Mouse (Mus musculus): ENCODE results near the gene Acad12. TPM values are rescaled to one million over a fixed set of nuclear protein-coding genes. Genes with fewer than 3 reads are reported as not detected.
"Not testable (repeated sequence)": the region's sequence is repeated elsewhere in the genome, so short reads cannot be mapped to it uniquely, and the experiment has no call there.

Gene Acad12
- polyA plus RNA-seq, 2 experiments from 2014 or later = 1.2 TPM

DNA sequence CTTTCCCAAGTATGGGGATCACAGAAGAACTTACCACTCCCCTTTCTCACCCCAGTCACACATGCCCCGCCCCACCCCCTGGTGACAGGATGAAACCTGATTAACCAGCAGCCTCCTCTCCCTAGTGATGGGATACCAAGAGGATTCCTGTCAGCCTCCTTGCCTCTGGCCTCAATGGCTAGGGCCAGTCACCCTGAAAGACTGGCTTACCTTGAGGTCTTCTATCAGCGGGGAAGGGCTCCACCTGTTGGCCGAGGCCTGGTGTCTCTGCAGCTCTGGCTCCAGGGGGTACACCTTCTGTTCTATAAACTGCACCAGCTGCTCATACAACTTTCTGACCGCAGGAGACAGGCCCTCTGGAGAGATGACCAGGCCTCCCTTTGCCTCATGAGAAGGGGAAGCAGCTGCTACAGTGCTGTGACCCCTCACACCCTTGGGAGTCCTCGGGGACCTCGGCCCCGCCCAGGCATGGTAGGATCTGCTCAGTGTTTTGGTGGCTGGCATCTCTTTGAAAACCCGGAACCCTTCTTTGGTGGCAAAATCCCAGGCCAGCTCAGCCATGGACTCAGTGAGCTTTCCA, 9.1 kb downstream of the Acad12 start:
- not testable (repeated sequence) for ATAC-seq

DNA sequence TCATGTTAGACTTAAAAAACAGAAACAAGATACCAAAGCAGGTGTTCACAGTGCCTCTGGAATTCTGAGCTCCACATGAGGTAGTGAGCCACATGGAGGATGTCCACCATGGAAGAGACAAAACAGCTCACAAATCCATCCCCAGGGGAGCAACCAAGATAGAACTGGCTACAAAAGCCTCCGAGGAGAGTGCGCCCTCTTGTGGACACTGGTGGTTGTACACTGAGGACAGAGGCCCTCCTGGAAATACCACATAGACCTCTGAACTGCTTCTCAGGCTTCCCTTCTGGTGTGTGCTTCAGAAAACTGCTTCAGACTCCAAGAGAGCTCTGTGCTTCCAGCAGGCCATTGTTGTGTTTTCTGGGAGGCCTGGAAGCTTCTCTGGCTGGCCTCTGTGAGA, 12.6 kb downstream of the Acad12 start:
- no peak for ATAC-seq

DNA sequence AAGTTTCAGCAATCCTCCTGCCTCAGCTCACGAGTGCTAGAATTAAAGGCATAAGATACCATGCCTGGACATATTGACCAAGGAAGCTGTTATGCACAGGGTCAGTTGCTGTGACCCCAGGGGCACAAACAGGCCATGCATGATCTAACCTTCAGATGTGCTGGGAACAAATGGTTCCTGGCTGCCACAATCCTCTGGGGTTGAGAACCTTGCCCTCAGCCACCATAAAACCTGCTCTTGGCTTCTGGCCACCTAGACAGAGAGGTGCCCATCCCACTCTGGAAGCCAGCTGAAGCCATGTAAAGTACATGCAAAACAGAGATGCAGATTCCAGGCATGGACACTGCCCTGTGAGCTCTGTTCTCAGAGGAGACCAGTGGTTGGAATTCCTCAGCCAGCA, 14.9 kb downstream of the Acad12 start:
- not testable (repeated sequence) for ATAC-seq

DNA sequence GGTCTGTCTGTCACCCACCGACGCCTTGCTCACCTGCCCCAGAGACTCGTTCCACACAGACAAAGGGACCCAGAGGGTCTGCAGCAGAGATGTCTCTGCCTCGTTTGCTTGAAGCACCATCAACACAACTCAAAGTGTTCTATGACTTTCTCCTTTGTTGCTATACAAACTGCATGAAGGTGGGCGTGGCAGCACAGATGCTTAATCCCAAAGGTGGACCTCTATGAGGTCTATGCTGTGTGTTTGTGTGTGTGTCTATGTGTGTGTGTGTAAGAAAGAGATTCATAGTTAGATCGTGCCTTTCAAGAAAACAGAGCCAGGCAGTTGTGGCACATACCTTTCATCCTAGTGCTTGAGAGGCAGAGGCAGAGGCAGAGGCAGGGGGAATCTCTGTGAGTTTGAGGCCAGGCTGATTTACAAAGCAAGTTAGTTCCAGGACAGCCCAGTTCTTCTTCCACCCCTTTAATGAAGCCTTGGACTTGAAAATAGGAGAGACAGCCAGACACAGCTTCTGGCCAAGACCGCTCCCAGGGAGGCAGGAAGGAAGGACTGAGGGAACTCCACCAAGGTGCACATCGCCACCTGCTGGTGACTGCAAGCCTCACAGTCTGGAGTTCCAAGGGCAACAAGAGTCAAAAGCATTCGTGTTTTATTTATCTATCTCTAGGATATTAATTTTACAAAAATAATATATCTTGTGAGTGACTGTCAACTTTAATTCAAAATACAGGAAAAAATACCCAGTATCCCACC, 17.0 kb downstream of the Acad12 start:
- peak; percentile 68 for ATAC-seq

DNA sequence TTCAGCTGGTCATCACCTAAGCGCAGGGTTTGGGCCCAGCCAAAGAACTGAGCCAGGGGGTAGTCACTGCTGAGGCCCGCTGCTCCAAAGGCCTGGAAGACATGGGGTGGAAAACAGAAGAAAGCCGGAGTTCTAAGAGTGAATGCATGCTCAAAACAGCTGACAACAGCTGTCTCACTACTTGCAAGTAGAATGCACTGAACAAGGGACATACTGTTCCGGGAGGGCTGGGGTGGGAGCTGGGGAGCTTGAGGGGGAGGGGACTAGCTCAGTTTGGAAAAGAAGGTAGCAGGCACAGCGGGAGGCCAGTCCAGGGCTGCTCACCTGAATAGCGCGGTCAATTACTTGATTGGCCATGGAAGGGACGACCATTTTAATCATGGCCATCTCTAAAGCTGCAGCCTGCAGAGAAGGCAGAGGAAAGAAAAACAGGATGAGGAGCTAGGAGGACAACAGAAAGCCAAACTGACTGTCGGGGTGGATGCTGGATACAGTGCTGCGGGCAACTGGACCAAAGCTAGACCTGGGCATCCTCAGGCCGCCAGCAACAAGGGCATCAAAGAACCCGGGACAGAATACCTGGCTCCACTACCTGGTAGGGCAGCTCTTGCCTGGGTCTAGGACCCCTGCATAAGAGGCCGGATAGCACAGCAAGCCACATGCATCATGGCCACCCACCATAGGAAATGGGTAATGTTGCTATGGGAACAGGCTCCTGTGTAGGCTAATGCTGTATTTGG, 19.7 kb downstream of the Acad12 start:
- ATAC-seq = no peak

DNA sequence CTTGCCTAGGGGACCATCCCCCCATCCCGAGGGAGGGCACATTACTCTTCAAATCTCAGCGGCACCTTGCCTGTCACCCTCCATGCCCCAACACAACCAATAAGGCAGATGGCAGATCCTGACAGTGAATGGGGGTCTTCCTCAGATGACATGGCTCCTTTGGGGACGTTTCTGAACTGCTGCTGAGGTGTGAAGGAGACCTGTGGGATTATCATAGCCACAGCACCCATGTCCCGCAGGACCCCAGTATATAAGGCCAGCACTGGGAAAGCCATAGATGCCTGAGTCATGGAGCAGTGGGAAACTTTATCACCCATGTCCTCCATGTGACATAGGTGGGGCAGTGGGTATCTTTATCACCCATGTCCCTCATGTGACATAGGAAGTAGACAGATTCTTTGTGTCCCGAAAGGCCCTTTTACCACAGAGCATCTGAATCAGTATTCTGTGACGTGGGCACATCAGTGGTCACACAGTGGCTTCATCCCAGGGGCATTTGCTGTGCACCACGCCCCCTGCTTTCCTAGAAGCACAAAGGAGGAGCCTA, 20.7 kb downstream of the Acad12 start:
- ATAC-seq = no peak

DNA sequence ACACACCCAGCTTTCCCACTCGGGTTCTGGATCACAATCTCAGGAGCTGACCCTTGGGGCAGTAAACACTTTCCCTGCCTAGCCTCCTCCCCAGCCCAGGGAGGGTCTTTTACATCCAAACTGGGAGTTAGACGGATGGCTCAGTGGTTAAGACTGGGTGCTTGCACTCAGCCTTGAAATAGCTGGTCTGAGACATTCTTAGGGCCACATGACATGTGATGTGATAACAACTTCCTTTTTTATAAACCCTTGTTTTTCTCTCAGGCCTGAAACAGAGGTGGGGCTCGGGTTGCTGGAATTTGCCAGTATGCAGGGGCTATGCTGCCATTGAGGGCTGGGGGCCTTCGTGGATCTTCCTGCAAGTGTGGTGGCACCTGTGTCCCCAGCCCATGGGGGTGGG, 21.4 kb downstream of the Acad12 start:
- ATAC-seq = no peak

DNA sequence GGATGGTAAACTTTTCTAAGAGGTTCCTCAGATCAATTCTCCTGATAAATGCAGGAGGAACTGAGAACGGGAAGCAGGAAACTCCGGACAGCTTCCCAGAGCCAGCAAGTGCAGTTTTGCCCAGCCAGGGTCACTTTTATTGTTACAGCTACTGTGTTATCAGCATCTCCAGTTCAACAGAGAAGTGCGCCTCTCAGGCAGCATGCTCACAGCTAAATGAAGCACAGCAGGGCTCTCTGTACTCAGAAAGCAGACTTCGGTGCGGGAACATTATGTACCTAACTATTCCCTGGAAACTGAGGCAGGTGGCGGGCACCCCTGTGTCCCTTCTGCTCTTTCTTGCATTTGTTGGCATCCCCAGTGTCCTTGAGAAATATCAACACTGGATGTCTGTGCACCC, 22.5 kb downstream of the Acad12 start:
- no peak for ATAC-seq

DNA sequence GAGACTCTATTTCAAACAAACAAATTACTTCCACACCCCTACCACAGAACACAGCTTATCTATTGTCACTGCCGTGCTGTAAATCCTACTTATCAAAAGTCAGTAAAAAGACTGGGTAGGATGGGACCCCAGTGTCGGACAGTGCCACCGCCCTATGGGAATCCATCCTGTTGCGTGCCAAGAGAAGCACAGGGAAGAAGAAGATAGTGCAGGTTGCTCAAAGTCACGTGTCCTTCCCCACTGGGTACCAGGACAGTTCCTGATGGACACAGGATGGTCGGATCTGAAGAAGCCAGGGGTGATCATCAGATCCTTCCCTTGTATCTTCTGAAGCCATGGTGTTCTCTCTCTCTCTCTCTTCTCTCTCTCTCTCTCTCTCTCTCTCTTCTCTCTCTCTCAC, 23.0 kb downstream of the Acad12 start:
- ATAC-seq = no peak

DNA sequence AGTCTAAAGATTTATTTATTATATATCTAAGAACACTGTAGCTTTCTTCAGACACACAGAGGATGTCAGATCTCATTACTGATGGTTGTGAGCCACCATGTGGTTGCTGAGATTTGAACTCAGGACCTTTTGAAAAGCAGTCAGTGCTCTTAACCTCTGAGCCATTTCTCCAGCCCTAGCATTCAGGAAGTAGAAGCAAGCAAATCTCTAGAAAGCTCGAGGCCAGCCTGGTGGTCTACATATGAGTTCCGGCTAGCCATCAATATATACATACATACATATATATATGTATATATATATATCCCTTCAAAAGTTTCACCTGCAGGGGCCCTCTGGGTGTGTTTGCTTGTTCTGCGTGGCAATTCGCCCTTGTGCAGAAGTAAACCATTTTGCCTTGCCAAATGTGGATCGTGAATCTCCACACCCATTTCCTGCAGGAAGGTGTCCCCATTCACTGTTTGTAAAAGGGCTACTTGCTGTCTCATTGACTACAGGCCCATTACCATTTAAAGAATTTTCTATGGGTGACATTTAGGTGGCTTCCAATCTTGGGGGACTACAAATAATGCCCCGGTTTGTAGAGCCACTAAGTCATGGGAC, 23.9 kb downstream of the Acad12 start:
- no peak for ATAC-seq

DNA sequence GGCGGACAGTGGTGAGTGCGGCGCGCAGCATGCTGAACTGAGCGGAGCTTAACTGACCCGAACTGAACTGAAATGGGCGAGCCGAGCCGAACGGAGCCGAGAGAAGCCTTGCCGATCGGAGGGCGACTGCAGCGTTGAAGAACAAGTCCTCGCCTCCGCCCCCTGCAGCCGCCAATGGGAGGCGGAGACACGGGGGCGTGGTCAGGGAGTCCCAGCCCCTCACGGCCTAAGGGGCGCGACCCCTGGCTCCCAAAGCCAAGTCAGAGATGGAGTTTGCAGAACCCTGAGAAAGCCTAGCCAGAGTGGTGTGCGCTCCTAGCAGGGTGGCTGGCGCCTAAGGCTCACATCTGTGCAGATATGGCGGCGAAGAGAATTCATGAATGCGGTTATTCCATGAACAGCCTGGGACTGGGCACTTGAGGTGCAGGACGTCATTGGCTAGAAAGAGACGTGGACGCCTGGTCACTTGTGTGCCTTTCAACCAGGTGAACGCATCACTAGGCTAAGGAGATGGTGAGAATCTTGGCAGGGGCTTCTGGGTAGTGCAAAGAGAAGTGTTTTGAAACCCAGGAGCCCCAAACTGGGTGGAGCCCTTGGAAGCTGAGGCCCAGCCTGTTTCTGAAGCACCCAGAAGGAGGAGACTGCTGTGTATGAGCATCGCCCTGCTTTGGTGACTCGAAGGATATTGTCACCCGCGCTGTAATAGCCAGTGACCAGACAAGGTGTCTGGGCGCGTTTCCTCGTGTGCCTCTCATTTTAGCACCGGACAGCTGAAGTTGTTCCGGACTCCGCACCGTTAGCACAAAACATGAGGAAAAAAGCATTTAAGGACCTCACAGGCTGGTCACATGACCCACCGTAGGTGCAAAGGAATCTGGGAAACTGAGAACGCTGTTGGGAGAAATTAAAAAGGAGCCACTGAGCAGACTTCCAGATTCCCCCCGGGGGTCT, 25.0 kb downstream of the Acad12 start, which contains the start of gene Aldh2:
Gene Aldh2 (minus strand): TSS at position 374 of the 951 bp plus-strand sequence.
- ATAC-seq = peak; percentile 81

DNA sequence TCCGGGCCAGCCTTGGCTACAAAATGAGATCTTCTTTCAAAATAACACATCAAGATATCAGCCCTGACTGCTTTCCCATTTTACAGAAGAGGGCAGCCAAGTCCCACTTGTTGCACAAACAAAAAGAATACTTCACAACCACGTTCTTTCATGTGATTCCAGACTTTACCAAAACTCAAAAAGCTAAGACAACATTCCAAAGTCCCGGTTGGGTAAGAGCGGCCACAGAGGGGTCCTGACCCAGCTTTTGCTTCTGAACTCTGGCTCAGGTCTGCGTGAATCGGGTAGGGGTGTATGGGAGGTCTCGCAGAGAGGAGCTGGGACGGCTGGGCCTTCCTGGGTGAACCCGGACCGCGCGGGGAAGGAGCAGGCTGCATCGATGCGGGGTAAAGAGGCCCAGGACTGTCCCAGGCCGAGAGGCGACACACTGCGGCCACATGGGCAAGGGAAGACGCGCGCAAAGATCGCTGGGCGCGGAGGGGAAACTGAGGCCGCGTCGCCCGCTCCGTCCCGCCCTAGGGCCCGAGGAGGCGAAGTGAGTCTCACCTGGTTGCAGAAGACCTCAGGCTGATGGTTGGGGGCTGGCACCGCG, 25.8 kb downstream of the Acad12 start:
- ATAC-seq = no peak

DNA sequence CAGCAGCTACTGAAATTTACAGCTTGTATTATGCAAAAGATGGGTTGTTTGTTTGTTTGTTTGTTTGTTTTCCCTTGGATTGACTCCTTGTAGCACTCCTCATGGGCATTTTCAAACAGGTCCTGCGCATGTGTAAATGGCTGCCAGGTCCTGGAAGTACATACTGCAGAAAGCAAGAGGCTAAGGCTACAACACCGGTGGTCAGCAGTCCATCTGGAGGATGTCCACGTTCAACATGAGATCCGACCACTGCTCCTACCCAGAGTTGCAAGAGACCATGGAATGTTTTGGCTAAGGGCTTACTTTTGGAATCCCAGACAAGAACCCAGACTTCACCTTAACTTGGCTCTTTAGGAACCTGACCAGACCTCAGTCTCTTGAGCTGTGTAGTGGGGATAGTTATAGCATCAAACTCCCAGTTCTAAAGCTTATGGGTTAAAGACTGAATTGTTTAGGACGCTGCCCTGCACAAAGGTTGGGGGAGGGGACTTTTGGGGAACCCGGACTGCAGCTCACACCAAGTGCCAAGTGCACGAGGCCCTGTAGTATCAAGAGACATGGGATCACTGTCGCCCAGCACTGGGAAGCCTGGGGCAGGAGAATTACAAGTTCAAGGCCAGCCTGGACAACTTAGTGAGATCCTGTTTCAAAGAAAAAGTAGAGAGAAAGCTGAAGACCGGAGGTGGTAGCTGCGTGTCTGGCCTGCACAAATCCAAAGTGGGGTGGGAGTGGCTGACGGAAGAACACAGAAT, 26.5 kb downstream of the Acad12 start:
- ATAC-seq = no peak

DNA sequence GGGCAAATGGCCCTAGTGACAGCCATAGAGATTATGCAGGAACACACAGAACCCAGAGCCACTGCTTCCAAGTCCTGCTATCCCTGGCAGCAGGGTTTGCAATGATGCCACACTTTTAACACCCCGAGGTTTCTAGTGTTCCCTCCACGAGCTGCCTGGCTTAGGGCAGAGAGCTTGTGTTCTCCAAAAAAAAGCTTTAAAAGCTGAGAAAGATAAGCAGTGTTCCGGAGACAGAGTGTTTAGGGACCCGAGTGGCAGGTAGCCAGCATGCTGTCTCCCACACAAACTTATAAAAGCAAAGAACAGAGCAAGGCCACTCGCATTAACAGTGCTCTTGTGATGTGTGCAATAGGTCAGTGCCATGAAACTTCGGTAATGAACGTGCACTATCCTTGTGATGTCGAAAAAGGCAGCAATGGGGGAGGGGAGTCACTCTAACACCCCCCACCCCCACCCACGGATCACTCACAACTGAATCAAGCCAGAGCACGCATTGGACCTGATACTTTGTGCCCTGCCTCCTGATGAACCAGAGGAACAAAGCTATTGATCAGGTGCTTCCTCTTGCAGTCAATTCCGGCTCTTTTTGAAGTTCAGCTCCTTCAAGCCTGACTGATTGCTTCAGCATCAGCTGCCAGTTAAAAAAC, 27.2 kb downstream of the Acad12 start:
- ATAC-seq = no peak

DNA sequence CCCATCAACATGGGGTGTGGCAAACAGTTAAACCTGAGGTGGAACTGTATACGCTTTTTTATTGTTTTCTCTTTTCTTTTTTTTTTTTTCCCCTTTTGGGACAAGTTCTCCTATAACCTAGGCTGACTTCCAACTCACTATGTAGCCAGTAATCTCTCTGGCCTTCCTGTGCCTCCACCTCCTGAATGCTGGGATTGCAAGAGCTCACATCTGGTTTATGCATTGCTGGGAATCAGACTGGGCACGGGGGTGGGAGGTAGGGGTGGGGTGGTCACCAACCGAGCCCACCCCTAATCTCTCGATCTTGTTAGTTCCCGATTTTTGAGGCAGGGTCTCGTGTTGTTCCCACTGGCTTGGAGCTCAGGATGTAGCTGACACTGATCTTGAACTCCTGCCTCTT, 28.8 kb downstream of the Acad12 start:
- no peak for ATAC-seq

DNA sequence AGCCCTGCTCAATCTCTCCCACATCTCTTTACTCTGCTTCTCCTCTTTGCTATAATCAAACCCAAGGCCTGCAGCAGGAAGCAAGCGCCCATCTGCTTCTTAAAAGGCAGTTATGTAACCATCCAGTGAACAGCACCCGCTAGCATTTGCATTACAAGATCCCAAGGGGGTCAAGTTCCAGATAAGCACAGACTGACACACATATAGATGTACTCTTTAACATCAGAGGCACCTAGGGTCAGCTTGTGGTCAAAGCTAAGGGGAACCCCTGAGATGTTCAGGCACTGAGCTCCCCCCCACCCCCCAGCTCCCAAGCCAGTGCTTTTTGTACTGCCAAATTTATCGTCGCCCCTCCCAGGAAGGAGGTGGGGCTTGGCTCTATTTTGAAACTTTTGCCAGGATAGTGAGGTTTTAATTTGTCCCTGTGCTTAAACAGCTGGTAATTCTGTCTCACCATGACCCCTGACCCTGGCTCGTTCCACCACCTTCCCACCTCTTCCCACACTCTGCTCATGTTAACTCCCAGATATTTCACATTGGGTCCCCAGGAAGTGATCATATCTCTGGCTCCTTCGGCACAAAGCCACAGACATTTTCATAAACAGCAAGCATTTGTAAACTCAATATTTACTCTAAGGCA, 32.2 kb downstream of the Acad12 start:
- ATAC-seq = peak; percentile 28

DNA sequence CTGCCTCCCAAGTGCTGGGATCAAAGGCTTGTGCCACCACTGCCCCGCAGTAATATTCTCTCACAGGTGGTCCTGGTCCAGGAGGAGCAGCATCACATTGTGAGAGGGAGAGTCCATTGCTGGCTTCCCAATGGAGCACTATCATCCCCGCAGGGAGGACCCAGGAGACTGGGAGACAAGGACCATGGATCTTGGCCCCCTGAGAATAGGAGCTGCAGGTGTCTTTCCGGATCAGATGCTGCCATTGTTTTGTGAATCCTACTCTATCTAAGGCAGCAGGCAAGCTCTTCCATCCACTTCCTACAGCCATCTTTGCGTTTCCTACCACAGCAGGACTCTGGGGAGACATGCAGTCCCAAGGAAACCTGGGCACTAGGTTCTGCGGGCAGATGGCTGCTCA, 33.0 kb downstream of the Acad12 start:
- ATAC-seq = no peak

DNA sequence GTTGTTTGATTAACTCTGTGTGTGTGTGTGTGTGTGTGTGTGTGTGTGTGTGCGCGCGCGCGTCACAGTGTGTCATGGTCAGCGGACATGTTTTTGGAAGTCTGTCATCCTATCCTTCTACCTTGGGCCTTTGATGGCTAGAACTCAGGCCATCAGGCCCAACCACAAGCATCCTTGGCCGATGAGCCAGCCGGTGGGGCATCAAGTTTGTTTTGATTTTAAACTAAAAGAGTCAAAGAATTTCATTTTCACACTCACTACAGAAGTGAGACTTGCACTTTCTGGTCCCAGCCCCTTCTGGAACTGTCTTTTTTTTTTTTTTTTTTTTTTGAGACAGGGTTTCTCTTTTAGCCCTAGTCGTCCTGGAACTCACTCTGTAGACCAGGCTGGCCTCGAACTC, 33.7 kb downstream of the Acad12 start:
- ATAC-seq = no peak

DNA sequence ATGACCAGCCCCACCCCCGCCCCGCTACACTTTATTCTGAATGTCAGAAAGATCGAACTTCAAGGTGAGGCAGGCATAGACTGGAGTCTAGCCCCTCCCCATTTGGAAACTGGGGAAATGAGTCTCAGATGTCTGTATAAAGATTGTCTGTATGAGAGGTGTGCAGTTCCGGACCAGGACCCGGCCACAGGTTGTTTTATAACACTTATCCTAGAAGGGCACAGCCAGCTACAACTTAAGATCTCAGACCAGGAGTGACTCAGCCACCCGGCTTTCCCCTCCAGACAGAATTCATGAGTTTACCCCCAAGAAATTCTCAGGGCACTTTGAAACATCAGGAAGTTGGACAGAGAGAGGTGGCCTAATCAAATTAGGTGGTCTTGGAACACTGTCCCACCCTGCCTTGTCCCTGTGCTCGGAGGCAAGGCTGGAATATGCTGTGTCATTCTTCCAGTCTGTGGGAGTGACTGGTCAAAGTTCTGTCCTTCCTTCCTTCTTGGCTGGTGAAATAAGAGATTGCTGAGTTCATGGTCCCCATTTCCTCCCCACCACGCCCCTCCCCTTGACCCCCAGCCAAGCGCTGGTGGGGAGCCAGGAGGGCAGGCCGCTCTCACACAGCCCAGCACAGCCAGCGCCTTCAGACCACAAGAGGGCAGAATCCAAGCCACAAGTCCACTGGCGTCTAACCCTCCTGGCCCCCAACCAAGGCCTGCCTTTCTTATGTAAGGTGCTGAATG, 34.8 kb downstream of the Acad12 start:
- ATAC-seq = no peak

Data from activated CD4-positive, CD25-positive, alpha-beta regulatory T cell, adult 4 months (primary cell).